Mouse (Mus musculus): Measurements from ENCODE around the gene Bcar3. TPM values are rescaled to one million over a fixed set of nuclear protein-coding genes. Genes with fewer than 3 reads are reported as not detected.

Bcar3 gene
- polyA plus RNA-seq, 1 experiment from 2014 or later: 4.5 TPM

DNA sequence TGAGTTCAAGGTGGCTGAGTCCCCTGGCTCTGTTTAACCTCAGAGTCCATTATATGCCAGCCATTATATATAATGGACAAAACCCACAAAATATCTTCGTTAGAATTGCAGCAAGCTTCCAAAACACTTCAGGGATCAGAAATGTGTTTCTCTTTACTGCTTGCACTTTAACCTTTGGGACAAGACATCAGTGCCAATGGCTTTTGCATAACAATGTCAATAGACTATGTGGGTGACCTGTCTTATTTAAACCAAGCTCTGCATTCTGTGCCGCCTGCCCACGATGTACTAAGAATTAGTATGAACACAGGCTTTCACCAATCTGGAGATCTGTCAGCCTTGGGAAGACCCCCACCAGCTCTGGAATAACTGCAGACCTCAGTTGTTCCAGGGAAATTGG lies 190.4 kb downstream of the Bcar3 start:
- ATAC-seq (replicated peaks; ENCODE audit: extremely low read depth, insufficient read depth, low FRiP score): no peak
- Histone ChIP-seq H3K9me3 (replicated peaks; ENCODE audit: control insufficient read depth, low read length) (no peaks in the 10 kb centered on the region), H3K36me3 (ENCODE audit: control insufficient read depth, insufficient read depth) (no peaks in the 10 kb centered on the region), H3K4me1 (ENCODE audit: control insufficient read depth, insufficient read depth, low read length) (no peaks in the 10 kb centered on the region), H3K9ac (ENCODE audit: low read length) (no peak overlapping the region), H3K4me3 (ENCODE audit: low read length) (no peak overlapping the region), H3K27me3 (ENCODE audit: control insufficient read depth, insufficient read depth, low read length) (peaks cover 11% of the 10 kb centered on the region), H3K27ac (ENCODE audit: low read length) (no peak overlapping the region), H3K4me2 (ENCODE audit: low read depth, low read length) (no peak overlapping the region)
- 71% methylated on average over 3 of the region's 3 CpGs for WGBS

DNA sequence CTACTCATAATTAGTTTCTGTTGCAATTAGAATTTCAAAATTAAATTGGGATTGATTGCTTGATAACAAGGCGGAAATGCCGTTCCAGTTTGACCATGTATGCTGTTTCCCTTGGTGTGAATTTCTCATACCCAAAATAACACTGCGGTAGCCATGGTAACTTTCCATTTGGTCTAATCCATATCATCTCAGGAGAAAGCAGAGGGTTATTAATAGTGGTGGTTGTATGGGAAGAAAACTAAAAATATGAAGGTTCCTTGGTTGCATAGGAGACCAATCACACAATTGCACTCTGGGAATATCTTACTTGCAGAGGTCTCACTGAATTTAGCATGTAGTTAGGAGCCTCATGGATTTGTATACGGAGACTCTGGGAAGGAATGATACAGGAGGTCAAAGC lies 191.8 kb downstream of the Bcar3 start:
- H3K4me3 ChIP-seq (ENCODE audit: low read length): no peak overlapping the region
- no peak overlapping the region for H3K9ac ChIP-seq (ENCODE audit: low read length)
- WGBS: 84% methylated on average over 4 of the region's 4 CpGs
- ATAC-seq (replicated peaks; ENCODE audit: extremely low read depth, insufficient read depth, low FRiP score): no peak
- no peaks in the 10 kb centered on the region for H3K9me3 ChIP-seq (replicated peaks; ENCODE audit: control insufficient read depth, low read length)
- H3K27ac ChIP-seq (ENCODE audit: low read length): no peak overlapping the region
- H3K36me3 ChIP-seq (ENCODE audit: control insufficient read depth, insufficient read depth): no peaks in the 10 kb centered on the region
- no peak overlapping the region for H3K4me2 ChIP-seq (ENCODE audit: low read depth, low read length)
- H3K4me1 ChIP-seq (ENCODE audit: control insufficient read depth, insufficient read depth, low read length): no peaks in the 10 kb centered on the region
- peaks cover 13% of the 10 kb centered on the region for H3K27me3 ChIP-seq (ENCODE audit: control insufficient read depth, insufficient read depth, low read length)

DNA sequence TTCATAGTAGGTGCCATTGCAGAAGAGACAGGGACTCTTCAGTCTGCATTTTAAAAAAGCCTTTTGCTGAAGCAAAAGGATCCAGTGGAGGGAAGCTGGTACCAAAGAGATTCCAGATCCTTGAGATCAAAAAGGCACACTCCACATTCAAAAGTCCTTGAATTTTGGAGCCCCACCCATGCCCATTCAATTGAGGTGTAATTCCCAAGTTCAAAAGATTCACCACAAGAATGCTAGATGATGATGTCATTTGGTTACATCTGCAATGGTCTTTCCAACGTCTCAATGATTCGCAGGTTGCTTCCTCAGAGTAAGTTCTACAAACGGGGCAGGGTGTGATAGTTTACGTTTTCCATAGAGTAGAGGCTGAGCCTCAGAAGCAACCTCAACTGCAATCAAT lies 192.3 kb downstream of the Bcar3 start:
- no peak overlapping the region for H3K9ac ChIP-seq (ENCODE audit: low read length)
- H3K4me1 ChIP-seq (ENCODE audit: control insufficient read depth, insufficient read depth, low read length): no peaks in the 10 kb centered on the region
- no peaks in the 10 kb centered on the region for H3K36me3 ChIP-seq (ENCODE audit: control insufficient read depth, insufficient read depth)
- H3K27ac ChIP-seq (ENCODE audit: low read length): no peak overlapping the region
- H3K4me2 ChIP-seq (ENCODE audit: low read depth, low read length): no peak overlapping the region
- no peak for ATAC-seq (replicated peaks; ENCODE audit: extremely low read depth, insufficient read depth, low FRiP score)
- no peak overlapping the region for H3K4me3 ChIP-seq (ENCODE audit: low read length)
- H3K27me3 ChIP-seq (ENCODE audit: control insufficient read depth, insufficient read depth, low read length): peaks cover 12% of the 10 kb centered on the region
- H3K9me3 ChIP-seq (replicated peaks; ENCODE audit: control insufficient read depth, low read length): no peaks in the 10 kb centered on the region
- 82% methylated on average over 4 of the region's 4 CpGs for WGBS

DNA sequence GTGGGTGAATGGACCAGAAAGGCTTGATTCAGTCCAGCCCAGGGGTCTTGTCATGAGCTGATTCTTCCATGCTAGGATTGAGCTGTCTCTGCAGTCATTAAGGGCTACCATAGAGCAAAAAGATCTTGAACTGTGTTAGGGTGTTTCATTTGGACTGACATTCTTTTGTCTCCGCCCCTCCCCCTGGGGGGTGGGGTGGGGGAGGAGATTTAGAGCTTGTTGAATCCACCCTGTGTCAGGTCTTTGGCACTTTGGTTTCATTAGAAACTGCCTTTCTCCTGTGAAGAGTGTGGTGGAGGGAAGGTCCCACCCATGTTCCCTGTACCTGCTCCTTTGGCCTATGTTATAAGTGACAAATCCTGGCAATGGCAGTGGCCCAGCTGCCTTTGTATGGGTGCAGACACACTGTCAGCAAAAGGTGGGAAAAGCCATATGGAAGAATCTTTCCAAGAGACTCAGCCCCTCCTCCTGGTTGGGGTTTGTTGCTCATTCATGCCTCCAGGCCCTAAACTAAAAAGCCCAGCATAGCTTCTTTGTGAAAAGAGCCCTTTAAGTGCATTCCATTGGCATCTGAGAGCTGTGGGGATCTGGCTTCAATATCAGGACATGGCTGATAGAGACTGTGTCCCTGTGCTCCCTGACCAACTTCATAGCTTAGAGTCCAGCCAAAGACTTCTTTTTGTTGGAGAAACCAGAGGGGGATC lies 194.3 kb downstream of the Bcar3 start:
- H3K27me3 ChIP-seq (ENCODE audit: control insufficient read depth, insufficient read depth, low read length): peaks cover 7% of the 10 kb centered on the region; the same call in 1 of the 2 replicates
- 76% methylated on average over 1 of the region's 1 CpGs for WGBS
- no peaks in the 10 kb centered on the region for H3K9me3 ChIP-seq (replicated peaks; ENCODE audit: control insufficient read depth, low read length)
- H3K4me2 ChIP-seq (ENCODE audit: low read depth, low read length): no peak overlapping the region
- H3K9ac ChIP-seq (ENCODE audit: low read length): no peak overlapping the region
- no peaks in the 10 kb centered on the region for H3K4me1 ChIP-seq (ENCODE audit: control insufficient read depth, insufficient read depth, low read length)
- H3K36me3 ChIP-seq (ENCODE audit: control insufficient read depth, insufficient read depth): no peaks in the 10 kb centered on the region
- no peak overlapping the region for H3K27ac ChIP-seq (ENCODE audit: low read length)
- H3K4me3 ChIP-seq (ENCODE audit: low read length): no peak overlapping the region
- no peak for ATAC-seq (replicated peaks; ENCODE audit: extremely low read depth, insufficient read depth, low FRiP score)

DNA sequence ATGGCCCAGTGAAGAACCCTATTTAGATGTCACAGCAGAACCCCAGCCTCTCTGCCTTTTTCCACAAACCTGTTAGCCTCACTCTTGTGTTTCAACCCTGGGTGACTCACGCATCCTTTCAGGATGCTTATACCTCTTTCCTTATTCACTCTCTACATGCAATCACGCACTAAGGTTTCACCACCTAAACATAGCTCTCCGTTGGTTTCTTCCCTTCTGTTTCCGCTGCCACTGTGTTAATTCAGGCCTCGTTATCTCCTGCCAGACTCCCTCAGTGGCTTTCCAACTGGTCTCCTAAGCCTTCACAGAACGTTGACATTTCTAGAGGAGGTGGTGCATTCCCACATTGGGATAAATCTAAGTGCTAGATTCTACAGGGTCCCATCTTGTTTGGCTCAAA lies 196.6 kb downstream of the Bcar3 start:
- WGBS: 40% methylated on average over 6 of the region's 6 CpGs
- Histone ChIP-seq H3K9ac (ENCODE audit: low read length) (no peak overlapping the region), H3K36me3 (ENCODE audit: control insufficient read depth, insufficient read depth) (no peaks in the 10 kb centered on the region), H3K27ac (ENCODE audit: low read length) (no peak overlapping the region), H3K4me3 (ENCODE audit: low read length) (no peak overlapping the region), H3K9me3 (replicated peaks; ENCODE audit: control insufficient read depth, low read length) (no peaks in the 10 kb centered on the region), H3K4me2 (ENCODE audit: low read depth, low read length) (no peak overlapping the region), H3K27me3 (ENCODE audit: control insufficient read depth, insufficient read depth, low read length) (0 out of 2 replicates have a peak, but pooled peaks cover 3% of the 10 kb centered on the region), H3K4me1 (ENCODE audit: control insufficient read depth, insufficient read depth, low read length) (no peaks in the 10 kb centered on the region)
- ATAC-seq (replicated peaks; ENCODE audit: extremely low read depth, insufficient read depth, low FRiP score): no peak

DNA sequence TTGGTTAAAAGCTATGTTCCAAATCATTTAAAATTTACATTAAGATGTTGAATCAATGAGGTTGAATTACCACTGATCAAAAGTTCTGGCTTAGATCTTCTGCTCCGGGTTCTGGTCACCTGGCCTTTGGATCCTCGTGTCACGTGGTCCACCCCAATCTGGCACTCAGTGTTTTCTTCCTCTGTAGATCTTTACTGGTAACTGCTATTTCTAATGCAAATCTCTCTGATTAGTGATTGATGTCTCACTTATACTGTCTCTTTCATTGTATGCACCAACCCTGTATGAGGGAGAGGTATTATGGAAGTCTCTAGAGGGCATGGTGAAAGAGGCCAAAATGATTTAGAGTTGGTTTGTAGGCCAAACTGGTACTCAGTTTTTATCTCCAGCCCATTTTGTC lies 198.1 kb downstream of the Bcar3 start:
- WGBS: 88% methylated on average over 3 of the region's 3 CpGs
- Histone ChIP-seq H3K4me2 (ENCODE audit: low read depth, low read length) (no peak overlapping the region), H3K4me3 (ENCODE audit: low read length) (no peak overlapping the region), H3K36me3 (ENCODE audit: control insufficient read depth, insufficient read depth) (no peaks in the 10 kb centered on the region), H3K9me3 (replicated peaks; ENCODE audit: control insufficient read depth, low read length) (no peaks in the 10 kb centered on the region), H3K4me1 (ENCODE audit: control insufficient read depth, insufficient read depth, low read length) (no peaks in the 10 kb centered on the region), H3K9ac (ENCODE audit: low read length) (no peak overlapping the region), H3K27ac (ENCODE audit: low read length) (no peak overlapping the region), H3K27me3 (ENCODE audit: control insufficient read depth, insufficient read depth, low read length) (0 out of 2 replicates have a peak, but pooled peaks cover 3% of the 10 kb centered on the region)
- ATAC-seq (replicated peaks; ENCODE audit: extremely low read depth, insufficient read depth, low FRiP score): no peak

DNA sequence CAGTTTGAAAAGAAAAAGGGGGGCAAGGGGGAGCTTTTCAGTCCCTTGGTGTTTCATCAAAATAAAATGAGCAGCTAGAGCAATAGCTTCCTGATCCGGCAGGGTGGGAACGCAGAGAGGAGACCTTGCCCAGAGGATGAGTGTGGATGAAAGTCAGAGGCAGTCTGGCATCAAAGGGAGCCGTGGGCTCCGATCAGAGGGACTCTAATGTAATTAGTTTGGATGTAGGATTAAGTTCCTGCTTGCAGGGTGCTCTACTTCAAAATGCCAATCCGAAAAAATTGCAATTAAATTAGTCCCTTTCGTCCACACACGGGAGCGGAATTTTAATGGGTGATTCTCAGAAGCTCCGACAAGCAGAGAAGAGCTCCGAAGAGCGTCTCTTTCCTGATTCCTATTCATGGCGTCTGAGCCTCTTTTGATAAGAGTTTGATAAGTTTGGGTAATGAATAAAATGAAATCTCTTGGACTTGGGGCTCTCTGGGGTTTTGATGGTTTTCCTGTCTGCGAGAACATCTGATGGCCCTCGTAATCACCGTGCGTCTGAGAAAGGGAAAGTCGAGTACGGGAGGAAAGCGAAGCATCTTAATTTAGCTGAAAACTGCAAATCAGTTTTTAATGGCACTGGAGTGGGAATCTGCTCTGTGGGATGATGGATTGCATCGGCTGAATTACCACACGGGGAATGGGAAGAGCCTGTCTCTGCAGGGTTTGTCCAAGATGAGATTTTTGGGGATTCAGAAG lies 199.1 kb downstream of the Bcar3 start:
- Histone ChIP-seq H3K27ac (ENCODE audit: low read length) (no peak overlapping the region), H3K27me3 (ENCODE audit: control insufficient read depth, insufficient read depth, low read length) (0 out of 2 replicates have a peak, but pooled peaks cover 3% of the 10 kb centered on the region), H3K4me3 (ENCODE audit: low read length) (no peak overlapping the region), H3K4me2 (ENCODE audit: low read depth, low read length) (no peak overlapping the region), H3K4me1 (ENCODE audit: control insufficient read depth, insufficient read depth, low read length) (peaks cover 2% of the 10 kb centered on the region; the same call in 1 of the 2 replicates), H3K36me3 (ENCODE audit: control insufficient read depth, insufficient read depth) (no peaks in the 10 kb centered on the region), H3K9me3 (replicated peaks; ENCODE audit: control insufficient read depth, low read length) (no peaks in the 10 kb centered on the region), H3K9ac (ENCODE audit: low read length) (no peak overlapping the region)
- ATAC-seq (replicated peaks; ENCODE audit: extremely low read depth, insufficient read depth, low FRiP score): no peak
- 70% methylated on average over 21 of the region's 21 CpGs for WGBS

DNA sequence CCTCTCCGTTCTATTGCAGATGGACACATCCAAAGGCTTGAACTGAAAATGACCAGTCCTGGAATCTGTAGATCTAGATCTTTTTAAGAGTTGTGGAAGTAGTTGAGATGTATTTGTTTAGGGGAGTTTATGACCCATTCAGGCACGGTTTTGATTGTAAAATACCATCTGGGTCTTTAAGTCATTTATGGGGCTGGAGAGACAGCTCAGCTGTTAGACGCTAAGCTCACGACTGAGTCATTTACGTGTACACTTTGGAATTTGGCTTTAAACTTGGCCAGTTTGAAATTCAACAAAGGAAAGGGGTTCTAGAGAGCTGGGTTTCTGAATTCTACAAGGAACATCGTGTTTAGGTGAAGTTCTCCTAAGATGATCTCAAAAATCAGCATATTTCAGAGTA lies 200.8 kb downstream of the Bcar3 start:
- WGBS: 73% methylated on average over 6 of the region's 6 CpGs
- no peak for ATAC-seq (replicated peaks; ENCODE audit: extremely low read depth, insufficient read depth, low FRiP score)
- H3K4me1 ChIP-seq (ENCODE audit: control insufficient read depth, insufficient read depth, low read length): peaks cover 2% of the 10 kb centered on the region; the same call in 1 of the 2 replicates
- 0 out of 2 replicates have a peak, but pooled peaks cover under 1% of the 10 kb centered on the region for H3K27me3 ChIP-seq (ENCODE audit: control insufficient read depth, insufficient read depth, low read length)
- H3K9ac ChIP-seq (ENCODE audit: low read length): no peak overlapping the region
- no peaks in the 10 kb centered on the region for H3K9me3 ChIP-seq (replicated peaks; ENCODE audit: control insufficient read depth, low read length)
- no peaks in the 10 kb centered on the region for H3K36me3 ChIP-seq (ENCODE audit: control insufficient read depth, insufficient read depth)
- no peak overlapping the region for H3K4me3 ChIP-seq (ENCODE audit: low read length)
- no peak overlapping the region for H3K27ac ChIP-seq (ENCODE audit: low read length)
- no peak overlapping the region for H3K4me2 ChIP-seq (ENCODE audit: low read depth, low read length)

DNA sequence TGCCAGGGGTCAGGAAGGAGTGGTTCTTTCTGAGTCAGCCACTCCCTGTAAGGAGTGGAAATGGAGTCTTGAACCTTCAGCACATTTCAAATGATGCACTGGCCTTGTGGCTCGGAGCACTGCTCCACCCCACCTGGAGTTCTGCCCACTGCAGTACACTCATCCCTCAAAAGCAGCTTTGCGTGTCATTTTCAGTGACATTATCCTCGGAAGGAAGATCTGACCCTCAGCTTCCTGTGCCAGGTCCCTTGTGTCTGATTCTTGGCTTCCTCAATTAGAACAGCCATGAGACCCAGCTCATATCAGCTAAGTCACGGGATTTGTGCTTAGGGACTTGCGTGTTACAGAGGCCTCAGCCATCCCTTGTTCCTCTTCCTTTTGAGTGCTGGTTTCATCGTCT lies 203.9 kb downstream of the Bcar3 start:
- Histone ChIP-seq H3K36me3 (ENCODE audit: control insufficient read depth, insufficient read depth) (no peaks in the 10 kb centered on the region), H3K27ac (ENCODE audit: low read length) (no peak overlapping the region), H3K4me2 (ENCODE audit: low read depth, low read length) (no peak overlapping the region), H3K27me3 (ENCODE audit: control insufficient read depth, insufficient read depth, low read length) (no peaks in the 10 kb centered on the region), H3K4me3 (ENCODE audit: low read length) (no peak overlapping the region), H3K4me1 (ENCODE audit: control insufficient read depth, insufficient read depth, low read length) (peaks cover 2% of the 10 kb centered on the region; the same call in 1 of the 2 replicates), H3K9me3 (replicated peaks; ENCODE audit: control insufficient read depth, low read length) (no peaks in the 10 kb centered on the region), H3K9ac (ENCODE audit: low read length) (no peak overlapping the region)
- 65% methylated on average over 6 of the region's 6 CpGs for WGBS
- ATAC-seq (replicated peaks; ENCODE audit: extremely low read depth, insufficient read depth, low FRiP score): no peak

All from heart, embryonic 16.5 days (tissue).